Mouse (Mus musculus) C2C12 (cell line): Measurements from ENCODE around the gene Kat5.

Source experiments
- CTCF ChIP-seq: IDR thresholded peaks from one replicate; pipeline ENCODE4 v1.5.1; 2011; ENCODE audit not compliant: control insufficient read depth, insufficient read depth, insufficient read length
- MAX ChIP-seq: IDR thresholded peaks from one replicate; pipeline ENCODE4 v1.6.1; 2011; ENCODE audit warnings: mild to moderate bottlenecking, control low read depth

GRCm38 (mm10) chr19:5606196-5606595, 3.8 kb downstream of the Kat5 start:
- TF ChIP-seq CTCF (no peak), MAX (no peak)
